Mouse (Mus musculus): ENCODE measurements around the gene Rab8b.
"Not testable (repeated sequence)": the region's sequence is repeated elsewhere in the genome, so short reads cannot be mapped to it uniquely, and the experiment has no call there.

Gene Rab8b

DNA sequence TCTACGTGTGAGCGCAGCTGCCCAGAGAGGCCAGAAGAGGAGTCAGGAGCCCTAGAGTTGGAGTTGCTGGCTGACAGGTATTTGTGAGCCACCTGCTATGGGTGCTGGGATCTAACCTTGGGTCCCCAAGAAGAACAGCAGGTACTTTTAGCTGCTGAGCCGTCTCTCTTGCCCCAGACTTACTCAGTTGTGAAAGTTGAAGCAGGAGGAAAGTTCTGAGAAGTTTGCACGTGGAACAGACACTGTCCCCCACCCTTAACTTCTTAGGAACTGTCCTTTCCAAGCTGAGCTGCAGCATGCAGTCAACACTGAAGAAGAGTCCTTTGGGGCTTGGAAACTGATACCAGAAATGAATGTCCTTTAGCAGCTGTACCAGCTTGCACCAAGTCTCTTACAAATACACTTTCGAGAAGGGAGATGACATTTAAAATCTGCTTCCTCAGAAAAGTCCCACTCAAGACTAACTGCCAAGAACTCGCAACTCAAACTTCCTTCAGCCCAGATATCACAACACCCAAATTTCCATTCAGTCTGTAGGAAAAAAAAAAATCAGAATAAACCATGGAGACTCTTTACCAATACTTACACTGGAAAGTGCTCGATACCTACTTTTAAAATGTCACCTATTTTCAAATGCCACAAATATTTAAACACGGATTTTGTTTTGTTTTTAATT, 2.1 kb downstream of the Rab8b start:
- no peak for DNase-seq (ENCODE audit: low read depth, low spot score)

DNA sequence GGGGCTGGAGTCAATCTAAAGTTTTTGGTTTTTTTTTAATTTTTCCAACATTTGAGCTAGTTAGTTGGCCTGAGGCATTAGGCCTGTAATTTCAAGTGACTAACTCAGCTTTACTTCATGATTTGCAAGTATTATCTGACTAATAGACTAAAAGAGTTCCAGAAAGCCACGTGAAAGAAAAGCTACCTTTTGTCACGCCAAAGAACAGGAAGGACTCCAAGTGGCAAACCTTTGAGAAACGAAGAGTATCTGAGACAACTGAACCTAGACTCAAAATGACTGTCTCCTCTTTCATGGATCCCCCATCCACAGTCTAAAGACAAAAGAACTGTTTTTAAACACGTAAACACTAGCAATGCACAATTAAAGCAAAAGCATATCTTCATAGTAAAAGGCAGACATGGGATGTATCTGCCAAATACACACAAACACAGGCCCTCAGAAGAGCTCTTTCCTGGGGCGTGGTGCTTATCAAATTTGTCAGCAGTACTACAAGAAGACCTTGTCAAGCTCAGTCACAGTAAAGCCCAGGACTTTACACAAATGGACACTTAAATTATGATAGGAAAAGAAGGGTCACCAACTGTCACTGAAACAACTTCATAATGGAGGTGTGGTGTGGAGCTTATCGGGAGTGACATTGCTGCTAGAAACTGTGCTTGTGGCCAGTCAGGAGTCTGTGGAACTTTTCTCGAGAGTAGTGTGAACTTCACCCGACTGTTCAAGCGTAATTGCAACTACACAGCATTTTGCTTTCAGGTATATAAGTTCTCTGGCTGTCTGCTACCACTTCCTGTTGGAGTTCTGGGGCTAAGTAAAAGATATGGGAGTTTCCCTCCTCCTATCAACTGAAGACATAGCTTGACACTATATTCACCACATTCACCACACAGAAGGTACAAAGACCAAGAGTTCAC, 3.4 kb downstream of the Rab8b start:
- DNase-seq (ENCODE audit: low read depth, low spot score), result no peak

DNA sequence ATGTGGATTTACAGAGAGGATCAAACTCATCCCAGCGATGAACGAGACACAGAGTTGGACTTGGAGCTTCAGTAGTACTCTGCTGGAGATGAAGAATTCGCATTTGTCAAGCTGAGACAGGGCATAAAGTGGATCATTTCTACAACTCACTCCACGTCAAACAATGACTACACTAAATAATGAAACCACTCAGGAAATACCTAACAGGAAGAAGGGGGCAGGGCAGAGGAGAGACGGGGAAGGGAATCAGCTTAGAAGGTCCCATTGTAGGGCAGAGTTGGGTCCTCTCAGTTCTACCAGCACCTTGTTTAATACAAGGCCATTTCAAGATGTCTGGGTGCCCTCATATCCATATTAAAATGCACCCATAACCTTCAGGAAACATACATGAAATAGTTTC, 4.1 kb downstream of the Rab8b start:
- no peak for DNase-seq (ENCODE audit: low read depth, low spot score)

DNA sequence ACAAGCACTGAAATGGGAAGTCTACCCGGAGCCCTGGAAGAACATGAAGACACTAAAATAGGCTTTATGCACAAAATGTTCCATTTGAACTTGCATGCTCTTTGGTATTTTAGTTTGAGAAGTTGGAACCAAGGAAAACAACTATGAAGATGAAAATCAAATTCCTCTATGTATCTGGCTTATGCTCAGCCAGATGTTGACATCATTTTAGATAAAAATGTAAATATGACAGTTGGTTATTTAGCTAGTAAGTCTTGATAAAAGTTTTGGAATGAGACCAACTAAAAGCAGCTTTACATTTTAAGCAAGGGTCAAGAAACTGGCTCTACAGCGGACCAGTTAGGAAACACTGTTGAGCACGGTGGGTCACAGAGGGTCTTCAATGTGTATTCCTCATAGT, 4.9 kb downstream of the Rab8b start:
- DNase-seq (ENCODE audit: low read depth, low spot score), result no peak

DNA sequence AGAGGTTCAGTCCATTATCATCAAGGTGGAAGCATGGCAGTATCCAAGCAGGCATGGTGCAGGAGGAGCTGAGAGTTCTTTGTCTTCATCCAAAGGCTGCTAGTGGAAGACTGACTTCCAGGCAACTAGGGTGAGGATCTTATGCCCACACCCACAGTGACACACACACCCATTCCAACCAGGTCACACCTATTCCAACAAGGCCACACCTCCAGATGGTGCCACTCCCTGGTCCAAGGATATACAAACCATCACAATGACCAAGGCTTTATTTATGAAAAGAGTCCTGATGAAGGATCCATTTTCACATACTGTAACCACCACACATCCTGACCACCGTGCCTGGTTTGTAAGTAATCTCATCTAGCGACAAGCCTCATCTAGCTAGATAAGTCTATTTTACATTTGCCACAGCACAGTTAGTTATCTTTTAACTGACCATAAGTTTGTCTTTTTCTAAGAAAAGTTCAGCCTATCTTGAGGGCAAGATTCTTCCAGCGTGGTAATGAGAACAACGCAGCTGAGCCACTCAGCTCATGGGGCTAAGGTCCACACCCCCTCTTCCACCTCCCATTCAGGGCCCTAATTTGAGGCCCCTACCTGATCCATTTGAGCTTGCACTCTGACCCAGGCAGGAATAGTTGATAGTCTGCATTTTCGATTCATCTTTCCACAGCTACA, 6.1 kb downstream of the Rab8b start:
- DNase-seq (ENCODE audit: low read depth, low spot score), result not testable (repeated sequence)

DNA sequence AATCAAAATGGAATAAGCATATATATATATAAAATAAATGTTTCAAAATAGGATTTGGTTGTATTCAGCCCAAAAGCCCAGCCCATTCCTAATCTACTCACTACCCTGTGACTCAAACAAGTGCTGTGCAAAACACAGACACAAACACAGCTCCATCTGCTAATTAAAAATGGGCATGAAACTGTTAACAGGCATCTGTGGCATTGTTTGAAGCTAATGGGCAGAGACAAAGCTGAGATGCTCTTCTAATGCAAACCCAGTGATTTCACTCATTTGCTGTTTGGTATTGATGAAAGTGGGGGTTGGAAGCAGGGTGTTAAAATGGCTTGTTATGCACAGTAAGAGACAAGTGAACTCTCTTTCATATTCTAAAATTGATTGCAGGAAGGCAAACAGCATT, 7.2 kb downstream of the Rab8b start:
- DNase-seq (ENCODE audit: low read depth, low spot score), result no peak

- no peak for DNase-seq (ENCODE audit: low read depth, low spot score)
Measured at GRCm38 (mm10) chr9:66910677-66911076, 8.8 kb downstream of the Rab8b start.

DNA sequence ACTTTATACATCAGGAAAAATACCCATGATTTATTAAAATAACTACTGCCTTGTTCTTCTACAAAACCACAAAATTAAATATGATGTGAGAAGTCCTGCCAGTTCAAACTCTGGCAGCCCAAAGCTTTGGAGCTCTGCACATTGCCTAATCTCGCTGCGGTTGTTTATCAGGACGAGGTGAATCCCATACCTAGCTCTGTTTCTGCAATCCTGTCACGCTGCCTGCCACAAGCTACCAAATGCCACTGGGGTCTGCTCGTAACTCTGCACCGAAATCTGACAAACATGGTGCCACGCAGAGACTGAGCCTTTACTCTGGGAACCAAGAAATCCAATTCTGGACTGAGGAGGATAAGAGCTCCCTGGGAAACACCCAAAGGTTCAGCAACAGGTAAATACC, 9.6 kb downstream of the Rab8b start:
- DNase-seq (ENCODE audit: low read depth, low spot score), result no peak

GRCm38 (mm10) chr9:66907746-66908397, 11.6 kb downstream of the Rab8b start:
- no peak for DNase-seq (ENCODE audit: low read depth, low spot score)

DNA sequence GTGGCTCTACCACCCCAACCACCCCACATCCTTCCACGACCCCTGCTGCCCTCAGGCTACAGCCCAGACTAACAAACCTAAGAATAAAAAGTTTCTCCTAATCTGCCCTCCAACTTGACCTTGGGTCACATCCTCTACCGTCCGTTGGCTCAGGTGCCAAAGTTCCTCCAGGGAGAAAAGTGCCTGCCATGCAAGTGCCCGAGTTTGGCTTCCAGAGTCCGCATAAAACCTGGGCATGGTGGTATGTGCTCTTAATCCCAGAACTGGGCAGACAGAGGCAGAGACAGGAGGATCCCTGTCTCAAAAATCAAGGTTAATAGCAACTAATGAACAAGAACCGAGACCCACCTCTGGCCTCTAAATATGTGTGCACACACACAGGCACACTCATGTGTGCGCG, 12.4 kb downstream of the Rab8b start:
- no peak for DNase-seq (ENCODE audit: low read depth, low spot score)

DNA sequence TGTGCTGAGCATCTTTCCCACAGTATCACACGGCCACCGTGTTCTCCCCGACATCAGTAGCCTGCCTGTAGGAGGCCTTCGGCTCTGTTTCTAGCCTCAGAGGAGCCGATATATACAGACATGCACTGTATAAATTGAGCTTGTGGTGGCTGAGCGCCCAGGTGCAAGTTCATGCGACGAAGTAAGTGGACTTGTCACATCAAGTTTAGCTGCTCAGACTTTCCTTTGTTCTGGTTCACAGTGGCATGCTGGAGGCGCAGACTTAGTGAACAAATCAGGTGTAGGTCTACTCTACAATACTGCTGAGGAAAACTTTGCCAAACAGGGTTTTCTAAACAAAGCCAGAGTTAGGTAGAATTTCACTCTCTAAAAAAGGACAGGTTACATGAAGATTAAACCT, 13.5 kb downstream of the Rab8b start:
- DNase-seq (ENCODE audit: low read depth, low spot score), result no peak

DNA sequence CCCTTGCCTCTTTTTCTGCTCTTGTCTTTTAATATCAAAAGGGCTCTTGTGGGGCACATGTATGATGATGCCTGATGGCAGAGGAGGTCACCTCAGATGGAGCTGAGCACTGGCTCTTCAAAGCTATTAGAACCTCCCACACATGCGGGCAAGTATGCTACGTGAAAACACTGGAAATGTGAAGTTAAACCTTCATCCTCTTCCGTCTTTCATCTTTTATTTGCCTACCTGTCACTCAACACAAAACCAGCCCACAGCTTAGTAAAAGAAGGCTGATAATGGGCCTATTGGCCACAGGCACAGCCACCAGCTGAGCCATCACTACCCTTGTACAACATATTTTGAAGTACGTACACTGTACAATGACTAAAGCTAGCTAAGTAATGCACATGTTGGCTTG, 20.0 kb downstream of the Rab8b start:
- DNase-seq (ENCODE audit: low read depth, low spot score), result no peak

GRCm38 (mm10) chr9:66899072-66899471, 20.4 kb downstream of the Rab8b start:
- peak; percentile 22 for DNase-seq (ENCODE audit: low read depth, low spot score)

GRCm38 (mm10) chr9:66897851-66898250, 21.6 kb downstream of the Rab8b start:
- DNase-seq (ENCODE audit: low read depth, low spot score), result peak; percentile 73

GRCm38 (mm10) chr9:66896951-66897350, 22.5 kb downstream of the Rab8b start:
- DNase-seq (ENCODE audit: low read depth, low spot score), result peak; percentile 57

DNA sequence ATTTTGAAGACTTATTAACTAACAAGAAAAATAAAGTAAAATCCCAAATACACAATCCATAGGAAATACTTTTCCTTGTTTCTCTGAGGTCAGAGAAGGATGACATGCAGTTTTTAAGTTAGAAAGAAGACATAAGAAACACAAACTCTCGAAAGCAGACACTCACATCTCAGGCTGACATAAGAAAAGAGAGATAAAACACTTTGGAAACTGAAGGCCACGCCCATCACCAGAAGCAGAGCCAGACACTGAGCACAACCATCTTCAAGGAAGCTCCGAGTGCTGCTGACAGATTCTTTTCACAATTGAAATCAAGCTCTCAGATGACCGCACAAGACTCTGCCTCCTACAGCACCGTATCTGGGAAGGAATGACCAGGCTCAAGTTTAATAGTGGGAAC, 23.5 kb downstream of the Rab8b start:
- DNase-seq (ENCODE audit: low read depth, low spot score), result peak; percentile 75

GRCm38 (mm10) chr9:66895035-66895779, 24.3 kb downstream of the Rab8b start:
- DNase-seq (ENCODE audit: low read depth, low spot score), result peak; percentile 66

GRCm38 (mm10) chr9:66894421-66894820, 25.1 kb downstream of the Rab8b start:
- no peak for DNase-seq (ENCODE audit: low read depth, low spot score)

DNA sequence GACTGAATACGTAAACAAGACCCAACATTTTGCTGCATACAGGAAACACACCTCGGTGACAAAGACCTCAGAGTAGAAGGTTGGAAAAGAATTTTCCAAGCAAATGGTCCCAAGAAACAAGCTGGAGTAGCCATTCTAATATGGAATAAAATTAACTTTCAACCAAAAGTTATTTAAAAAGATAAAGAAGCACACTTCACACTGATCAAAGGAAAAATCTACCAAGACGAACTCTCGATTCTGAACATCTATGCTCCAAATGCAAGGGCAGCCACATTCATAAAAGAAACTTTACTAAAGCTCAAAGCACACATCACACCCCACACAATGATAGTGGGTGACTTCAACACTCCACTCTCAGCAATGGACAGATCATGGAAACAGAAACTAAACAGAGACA, 27.0 kb downstream of the Rab8b start:
- DNase-seq (ENCODE audit: low read depth, low spot score), result not testable (repeated sequence)

- DNase-seq (ENCODE audit: low read depth, low spot score), result no peak
Measured at GRCm38 (mm10) chr9:66887960-66888610, 31.4 kb downstream of the Rab8b start.

All from A20 (cell line).